Mouse (Mus musculus): ENCODE data around the gene Abcb11.

Abcb11 gene

GRCm38 (mm10) chr2:69188732-69189131 lies 153.7 kb downstream of the Abcb11 start:
- DNase-seq (ENCODE audit: low spot score in 2 of 2), result no peak
